Mouse (Mus musculus): ENCODE results near the gene Cdc42.

DNA sequence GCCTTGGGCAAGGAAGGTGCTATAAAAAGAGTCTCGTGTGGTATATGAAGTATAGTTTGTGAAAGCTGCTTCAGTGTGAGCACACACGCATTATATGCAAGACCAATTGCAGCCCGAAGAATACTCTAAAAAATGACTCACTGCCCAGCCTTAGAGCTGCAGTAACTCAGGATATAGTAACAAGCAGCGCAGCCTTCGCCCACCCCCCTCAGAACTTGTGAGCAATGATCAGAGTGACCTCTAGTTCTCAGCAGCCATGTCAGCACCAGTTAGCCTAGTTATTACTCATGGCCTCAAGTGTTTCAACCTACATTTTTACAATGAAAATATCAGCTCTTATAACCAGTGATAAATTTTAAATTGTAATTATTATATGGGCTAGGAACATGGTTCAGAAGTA lies 21.1 kb downstream of the Cdc42 start:
- TF ChIP-seq CTCF (IDR thresholded peaks at IDR 0.05; ENCODE audit: borderline replicate concordance, control insufficient read depth, extremely low read depth, insufficient read depth, low read length, poor library complexity) (no peak), POLR2A (IDR thresholded peaks at IDR 0.05; ENCODE audit: control insufficient read depth, extremely low read depth, insufficient read depth, low read length, poor library complexity) (no peak)

All from thymus, adult 2 months (tissue).